Mouse (Mus musculus) gastrocnemius, postnatal 25 days (tissue): ENCODE results near the gene Gm10300. TPM values are rescaled to one million over a fixed set of nuclear protein-coding genes. Genes with fewer than 3 reads are reported as not detected.

ENCODE experiments used
- DNase-seq: peaks from one replicate; pipeline ENCODE4 v3.0.0; 2022
- long read RNA-seq, 2 experiments: library from polyadenylated mRNA; stranded (forward); transcript quantifications; one replicate each; pipeline ENCODE4 v2.0.0; 2021
- total RNA-seq, 2 experiments: library from RNA; stranded (reverse); gene quantifications; 1 replicate in 1 of 2; 2 replicates in 1 of 2; pipeline ENCODE4 v1.2.3; 2021

Gene Gm10300
- not detected for total RNA-seq
- long read RNA-seq, experiment 1, result 0 reads
- long read RNA-seq, experiment 2, partial matches to known transcripts, result 0 of 1 reads
- long read RNA-seq, experiment 2, other reads (novel, unspliced or antisense), result 0 of 1 reads

GRCm38 (mm10) chr4:132074077-132074932, at the start of gene Gm10300:
TSS of gene Gm10300 (plus strand) at chr4:132074697.
- DNase-seq, result peak; percentile 64

- no peak for DNase-seq
Measured at GRCm38 (mm10) chr4:132025264-132025663, 49.2 kb upstream of the Gm10300 start.

DNA sequence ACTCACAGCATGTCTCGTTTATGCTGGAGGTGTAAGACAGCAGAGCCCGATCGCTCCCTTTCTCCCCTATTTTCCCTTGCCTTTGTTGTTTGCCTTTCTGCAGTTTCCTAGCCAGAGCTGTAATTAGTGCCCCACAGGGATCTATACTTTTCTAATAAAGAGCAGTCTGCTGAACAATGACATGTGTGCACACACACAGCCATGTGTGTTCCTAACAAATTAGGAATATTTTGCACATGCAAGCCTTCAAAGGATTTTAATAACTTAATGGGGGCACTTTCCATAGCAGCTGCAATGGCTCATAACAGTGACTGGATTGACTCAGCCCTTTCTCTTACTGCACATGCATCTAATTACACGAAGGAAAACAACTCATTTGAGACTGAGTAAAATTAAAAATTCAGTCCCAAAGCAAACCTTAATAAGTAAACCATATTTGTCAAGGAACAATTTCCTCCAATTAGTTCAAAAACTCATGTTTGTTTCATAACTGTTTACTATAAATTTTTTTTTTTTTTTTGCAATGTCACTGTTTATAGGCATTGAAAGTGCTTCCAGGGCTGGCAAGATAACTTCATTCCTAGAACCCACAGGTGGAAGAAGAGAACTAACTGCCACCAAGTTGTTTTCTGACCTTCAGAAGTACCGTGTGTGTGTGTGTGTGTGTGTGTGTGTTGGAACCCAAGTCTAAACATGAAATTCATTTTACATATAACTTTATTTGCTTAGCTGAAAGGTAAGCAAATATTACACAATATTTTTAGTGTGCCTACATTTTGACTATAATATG, 48.6 kb upstream of the Gm10300 start:
- DNase-seq, result no peak

DNA sequence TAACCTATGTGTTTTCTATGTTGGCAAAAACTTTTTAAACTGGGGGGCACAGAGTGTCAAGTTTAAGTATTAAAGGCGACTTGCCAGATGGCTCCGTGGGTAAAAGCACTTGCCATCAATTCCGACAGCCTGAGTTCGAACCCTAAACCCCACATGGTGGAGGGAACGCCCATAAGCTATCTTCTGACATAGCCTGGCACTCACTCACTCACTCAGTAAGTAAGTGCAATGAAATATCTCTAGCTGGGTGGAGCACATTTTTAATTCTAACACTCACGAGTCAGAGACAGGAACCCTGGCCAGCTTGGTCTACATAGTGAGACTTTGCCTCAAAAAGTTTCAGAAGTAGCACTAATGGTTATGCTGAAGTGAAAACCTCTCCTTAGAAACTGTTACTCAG, 47.3 kb upstream of the Gm10300 start:
- no peak for DNase-seq

- no peak for DNase-seq
Measured at GRCm38 (mm10) chr4:132027806-132028205, 46.7 kb upstream of the Gm10300 start.

GRCm38 (mm10) chr4:132029851-132030741, 44.4 kb upstream of the Gm10300 start:
- DNase-seq, result no peak

DNA sequence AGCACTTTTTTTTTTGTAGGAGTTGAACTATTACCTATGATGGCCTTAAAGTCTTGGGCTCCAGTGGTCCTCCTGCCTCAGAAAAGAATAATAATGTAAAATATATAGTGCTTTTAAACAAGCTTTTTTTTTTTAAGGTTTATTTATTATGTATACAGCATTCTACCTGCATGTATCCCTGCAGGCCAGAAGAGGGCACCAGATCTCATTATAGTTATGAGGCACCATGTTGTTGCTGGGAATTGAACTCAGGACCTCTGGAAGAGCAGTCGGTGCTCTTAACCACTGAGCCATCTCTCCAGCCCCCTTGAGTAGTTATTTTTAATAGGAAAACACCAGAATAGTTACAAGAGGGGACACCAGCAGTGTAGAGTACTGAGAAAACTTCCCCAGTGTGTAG, 41.3 kb upstream of the Gm10300 start:
- DNase-seq, result no peak

GRCm38 (mm10) chr4:132034242-132034641, 40.3 kb upstream of the Gm10300 start:
- DNase-seq, result no peak

DNA sequence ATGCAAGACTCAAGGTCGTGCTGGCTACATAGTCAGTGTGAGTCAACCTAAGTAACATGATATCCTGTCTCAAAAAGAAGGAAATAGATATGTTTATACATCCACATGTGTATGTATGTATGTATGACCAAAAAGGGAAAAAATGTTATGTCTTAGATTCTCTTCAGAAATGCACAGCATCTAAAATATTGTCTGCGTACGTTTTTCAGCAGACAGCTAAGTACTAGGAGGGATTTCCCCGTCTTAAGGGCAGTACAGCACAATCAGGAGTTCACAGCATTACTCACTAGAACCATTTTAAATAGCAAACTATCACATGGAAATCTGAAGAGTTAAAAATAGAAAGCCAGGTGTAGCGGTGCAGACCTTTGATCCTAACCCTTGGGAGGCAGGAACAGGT, 37.4 kb upstream of the Gm10300 start:
- no peak for DNase-seq

GRCm38 (mm10) chr4:132037991-132038390, 36.5 kb upstream of the Gm10300 start:
- DNase-seq, result no peak

- DNase-seq, result peak; percentile 35
Measured at GRCm38 (mm10) chr4:132038809-132039208, 35.7 kb upstream of the Gm10300 start.

DNA sequence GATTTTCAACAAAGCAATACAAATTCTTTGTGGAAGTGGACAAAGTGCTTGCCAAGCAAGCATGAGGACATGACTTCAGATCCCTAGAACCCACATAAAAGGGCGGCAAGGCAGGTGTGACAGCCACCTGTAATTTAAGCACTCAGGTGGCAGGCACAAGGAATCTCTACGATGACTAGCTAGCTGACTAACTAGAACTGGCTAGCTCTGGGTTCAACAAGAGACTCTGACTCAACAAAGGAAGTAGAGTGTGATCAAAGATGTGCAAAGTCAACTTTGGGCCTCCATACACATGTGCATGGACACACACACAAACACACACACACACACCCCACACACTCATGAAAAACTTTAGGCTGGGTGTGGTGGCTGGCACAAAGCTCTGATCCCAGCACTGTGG, 35.0 kb upstream of the Gm10300 start:
- no peak for DNase-seq

GRCm38 (mm10) chr4:132039975-132040645, 34.4 kb upstream of the Gm10300 start:
- DNase-seq, result no peak

- no peak for DNase-seq
Measured at GRCm38 (mm10) chr4:132041471-132042332, 32.8 kb upstream of the Gm10300 start.

DNA sequence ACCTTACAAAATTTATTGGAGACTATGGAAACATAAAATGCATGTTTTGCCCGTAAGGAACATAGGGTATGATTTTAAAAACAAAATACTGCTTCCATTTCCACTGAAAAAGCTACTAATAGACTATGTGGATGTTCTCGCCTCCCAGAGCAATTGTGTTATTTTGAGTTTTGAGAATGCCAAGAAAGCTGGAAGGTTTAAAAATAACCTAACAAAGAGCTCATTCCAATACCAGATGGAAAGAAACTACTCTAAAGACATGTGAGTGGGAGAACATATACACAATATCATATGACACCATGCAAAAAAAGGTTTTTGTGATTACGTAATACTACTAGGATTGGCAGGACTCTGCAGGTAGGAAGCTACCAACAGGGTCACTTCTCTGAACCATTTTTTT, 30.8 kb upstream of the Gm10300 start:
- no peak for DNase-seq

DNA sequence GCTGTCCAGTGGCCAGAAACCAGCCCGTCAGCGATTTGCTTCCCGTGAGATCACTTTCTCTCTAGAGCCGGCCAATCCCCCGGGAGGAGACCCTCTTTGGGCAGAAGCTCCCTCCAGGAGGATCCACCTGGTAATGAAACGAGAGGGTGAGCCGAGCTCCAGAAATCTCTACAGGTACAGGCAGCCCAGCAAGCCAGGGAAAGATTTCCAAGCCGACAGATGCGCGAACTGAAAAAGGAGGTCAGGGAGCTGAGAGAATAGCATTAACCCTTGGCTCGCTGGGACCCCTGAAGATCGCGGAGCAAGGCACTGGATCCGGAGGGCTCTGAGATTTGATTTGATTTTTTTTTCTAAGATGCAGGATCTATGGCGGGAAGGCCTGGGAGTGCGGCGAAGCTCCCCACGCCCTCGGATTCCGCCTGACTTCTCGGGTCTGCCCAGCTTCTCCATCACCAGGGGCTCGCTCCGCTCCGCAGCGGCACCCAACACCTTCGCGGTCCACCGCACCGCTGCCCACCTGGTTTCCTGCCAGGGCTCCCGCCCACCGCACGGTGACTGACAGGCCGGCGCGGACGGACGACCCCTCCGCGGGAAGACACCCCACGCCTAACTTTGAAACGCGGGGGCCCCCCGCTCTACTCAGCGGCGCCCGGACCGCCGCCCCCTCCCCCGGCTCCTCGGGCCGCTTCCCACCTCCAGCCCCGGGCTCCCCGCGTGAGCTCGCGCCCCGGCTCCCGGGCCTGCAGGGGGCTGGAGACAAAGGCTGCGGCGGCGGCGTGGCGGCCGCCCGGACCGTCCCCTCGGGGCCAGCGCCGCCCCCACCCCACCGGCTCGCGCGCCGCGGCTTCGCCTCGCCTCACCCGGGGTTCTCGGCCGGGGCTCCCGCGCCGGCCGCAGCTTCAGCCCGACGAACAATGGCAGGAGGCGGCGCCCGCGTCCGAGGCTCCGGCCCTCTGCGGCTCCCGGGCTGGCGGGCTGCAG, 26.2 kb upstream of the Gm10300 start:
- peak; percentile 24 for DNase-seq

- peak; percentile 91 for DNase-seq
Measured at GRCm38 (mm10) chr4:132048995-132049404, 25.5 kb upstream of the Gm10300 start.

- DNase-seq, result no peak
Measured at GRCm38 (mm10) chr4:132049549-132050200, 24.8 kb upstream of the Gm10300 start.
